Mouse (Mus musculus): ENCODE measurements around the gene Barhl2.

DNA sequence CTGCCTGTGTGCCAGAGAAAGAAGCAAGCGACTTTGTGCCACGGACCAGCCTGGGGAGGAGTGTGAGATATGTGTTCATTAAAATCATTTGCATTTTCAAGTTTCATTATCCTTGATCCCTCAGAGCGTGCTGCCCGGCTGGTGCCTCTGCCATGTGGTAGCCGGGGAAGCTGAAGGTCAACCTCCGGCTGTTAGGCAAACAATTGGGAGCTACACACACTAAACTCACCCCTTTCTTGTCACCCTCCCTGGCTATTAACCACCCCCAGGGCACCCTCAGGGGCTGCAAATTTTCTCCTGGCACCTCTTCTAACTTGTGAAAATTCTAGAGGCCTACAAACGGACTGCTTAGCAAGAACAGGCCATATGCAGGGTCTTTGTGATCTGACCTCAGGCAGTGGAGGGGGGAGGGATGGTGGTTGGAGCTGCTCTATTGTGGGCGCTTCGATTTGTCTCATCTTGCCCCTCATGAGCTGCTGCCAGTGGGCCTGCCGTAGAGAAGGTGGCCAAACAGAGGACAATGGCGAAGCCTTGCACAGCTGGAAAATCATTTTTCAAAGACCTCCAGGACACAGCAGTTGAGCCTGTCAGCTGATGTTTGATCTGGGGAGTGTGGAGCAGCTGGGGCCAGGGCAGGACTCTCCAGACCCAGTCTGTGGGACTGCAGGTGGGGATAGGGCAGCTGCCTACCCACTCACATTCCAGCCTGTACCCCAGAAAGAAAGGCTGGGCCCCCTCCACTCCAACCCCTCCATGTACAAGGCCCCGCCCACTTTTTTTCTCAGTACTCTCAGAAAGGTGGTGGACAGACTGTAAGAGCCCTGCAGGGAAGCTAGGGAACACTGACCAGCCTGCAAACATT lies 44.9 kb upstream of the Barhl2 start:
- TF ChIP-seq POLR2A (IDR thresholded peaks at IDR 0.05; ENCODE audit: low read depth, low read length) (no peak), CTCF (conservative IDR thresholded peaks at IDR 0.05; ENCODE audit: insufficient read depth, insufficient read length, low read depth, low read length) (no peak)

Measured in kidney, adult 2 months (tissue).